Mouse (Mus musculus) testis, adult 2 months (tissue): Measurements from ENCODE around the gene Slc26a5.

Source experiments
- CTCF ChIP-seq: fragments of 200-500 bp; IDR thresholded peaks from 2 replicates; pipeline ENCODE4 v1.5.1; 2012; ENCODE audit warnings: low read depth, mild to moderate bottlenecking, inconsistent platforms, low read length, moderate library complexity; ENCODE audit not compliant: control insufficient read depth, insufficient read depth, insufficient replicate concordance
- POLR2A ChIP-seq: fragments of 200-500 bp; IDR thresholded peaks from 2 replicates; pipeline ENCODE4 v1.6.1; 2012; ENCODE audit warnings: low read depth, mild to moderate bottlenecking, inconsistent platforms, low read length, moderate library complexity; ENCODE audit not compliant: control insufficient read depth

- TF ChIP-seq CTCF (no peak), POLR2A (no peak)
Measured at GRCm38 (mm10) chr5:21858653-21859052, 6.8 kb downstream of the Slc26a5 start.
